Mouse (Mus musculus) cortical plate, adult 2 months (tissue): ENCODE results near the gene Dusp16.

Experiments
- CTCF ChIP-seq: fragments of 200-500 bp; IDR thresholded peaks from 2 replicates; pipeline ENCODE4 v1.5.1; 2011; ENCODE audit warnings: mild to moderate bottlenecking, control low read depth, low read length; ENCODE audit not compliant: insufficient read depth; ENCODE audit errors: extremely low read depth
- POLR2A ChIP-seq: fragments of 200-500 bp; IDR thresholded peaks from 2 replicates; pipeline ENCODE4 v1.6.1; 2011; ENCODE audit warnings: mild to moderate bottlenecking, low read length, control low read depth; ENCODE audit not compliant: insufficient read depth; ENCODE audit errors: extremely low read depth

GRCm38 (mm10) chr6:134717886-134718667, 74.3 kb downstream of the Dusp16 start:
- TF ChIP-seq CTCF (no peak), POLR2A (no peak)
